Mouse (Mus musculus) frontal cortex, postnatal 10 days (tissue): ENCODE measurements at regions not wholly inside any gene's neighbourhood (a gene's known extent, or its start where the extent isn't known, plus 50 kb on each side); places are given as distances from the start of the nearest gene placed in this dataset.

Experiments used
- DNase-seq, 2 experiments: peaks; one replicate each; pipeline ENCODE4 v3.0.0; 2022; ENCODE audit warnings: low spot score in 2 of 2, mixed read lengths in 1 of 2

- DNase-seq: no peak
Observed at GRCm38 (mm10) chr6:107797845-107798244, 267.0 kb upstream of the Setmar start.

GRCm38 (mm10) chr6:107803056-107803455 lies 261.8 kb upstream of the Setmar start:
- no peak for DNase-seq
